Mouse (Mus musculus) liver, adult 2 months (tissue): ENCODE results near the gene Prkca.

Source experiments
- CTCF ChIP-seq: fragments of 200-500 bp; IDR thresholded peaks from 2 replicates; pipeline ENCODE4 v1.5.1; 2011; ENCODE audit warnings: low read depth, low read length, control low read depth
- POLR2A ChIP-seq: fragments of 200-500 bp; IDR thresholded peaks from 2 replicates; pipeline ENCODE4 v1.6.1; 2011; ENCODE audit warnings: low read length, control low read depth; ENCODE audit not compliant: insufficient read depth; ENCODE audit errors: extremely low read depth

DNA sequence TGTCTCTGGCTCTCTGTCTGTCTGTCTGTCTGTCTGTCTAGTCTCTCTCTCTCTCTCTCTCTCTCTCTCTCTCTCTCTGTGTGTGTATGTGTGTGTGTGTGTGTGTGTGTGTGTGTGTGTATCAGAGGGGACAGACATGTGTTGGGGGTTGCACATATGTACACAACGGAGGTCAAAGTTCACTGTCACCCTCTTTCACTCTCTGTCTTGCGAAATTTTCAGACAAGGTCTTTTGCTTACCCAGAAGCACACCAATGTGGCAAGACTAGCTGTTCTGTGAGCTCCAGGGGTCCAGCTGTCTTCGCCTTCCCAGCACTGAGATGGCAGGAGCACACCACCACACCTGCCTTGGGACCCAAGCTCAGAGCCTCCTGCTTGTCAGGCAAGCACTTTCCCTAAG lies 146.9 kb downstream of the Prkca start:
- no peak for TF ChIP-seq CTCF
- TF ChIP-seq POLR2A: no peak
